Mouse (Mus musculus) ES-Bruce4 (cell line): ENCODE results near the gene Lrp6.

Experiments used
- CTCF ChIP-seq: IDR thresholded peaks from one replicate; pipeline ENCODE4 v1.8.1; 2011; ENCODE audit warnings: low read depth, low read length
- EP300 ChIP-seq: IDR thresholded peaks from 2 replicates; pipeline ENCODE4 v1.6.1; 2011; ENCODE audit warnings: low read depth, low read length; ENCODE audit not compliant: insufficient read depth
- POLR2A ChIP-seq: IDR thresholded peaks from one replicate; pipeline ENCODE4 v1.8.1; 2011; ENCODE audit warnings: low read length; ENCODE audit not compliant: insufficient read depth

DNA sequence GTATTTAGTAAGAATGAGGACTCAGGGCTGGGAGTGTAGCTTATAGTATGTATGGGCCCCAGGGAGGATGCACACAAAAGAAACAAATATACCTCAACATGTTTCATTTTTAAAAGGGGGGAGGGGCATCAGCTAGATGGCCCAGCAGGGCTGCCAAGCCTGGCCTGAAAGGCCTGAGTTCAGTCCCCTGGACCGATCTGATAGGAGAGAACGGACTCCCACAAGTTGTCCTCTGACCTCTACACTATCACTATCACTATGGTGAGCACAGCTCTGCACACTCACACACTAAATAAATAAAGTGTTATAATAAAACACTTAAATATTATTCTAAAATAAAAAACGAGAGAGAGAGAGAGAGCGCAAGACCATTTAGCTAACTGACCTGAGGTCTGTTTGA lies 47.6 kb upstream of the Lrp6 start:
- TF ChIP-seq CTCF (no peak), POLR2A (no peak), EP300 (no peak)
